Mouse (Mus musculus): ENCODE measurements around the gene Gm5142.

DNA sequence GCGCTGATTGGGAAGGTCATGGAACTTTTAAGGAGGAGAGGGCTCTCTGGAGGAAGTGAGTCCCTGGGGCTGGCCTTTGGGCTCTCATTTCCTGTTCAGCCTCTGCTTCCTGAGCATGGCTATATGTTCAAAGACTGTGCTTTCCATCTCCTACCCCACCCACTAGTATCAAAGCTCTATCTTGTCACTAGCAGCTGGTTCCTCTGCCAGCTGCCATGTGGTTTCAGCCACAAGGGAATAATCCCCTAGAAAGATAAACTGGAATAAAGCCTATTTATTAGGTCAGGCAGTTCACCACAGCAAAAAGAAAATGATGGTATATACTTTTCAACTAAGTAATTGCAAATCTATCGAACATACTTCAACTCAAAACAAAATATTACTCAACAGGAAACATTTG is 4.2 kb upstream of the Gm5142 start:
- no peak for TF ChIP-seq USF1 (IDR thresholded peaks at IDR 0.05; ENCODE audit: low read depth)
- TF ChIP-seq MAX (IDR thresholded peaks at IDR 0.05; ENCODE audit: low read depth): no peak

Data from myocyte (in vitro differentiated cells).